Mouse (Mus musculus): ENCODE data around the gene Srsf12. TPM values are rescaled to one million over a fixed set of nuclear protein-coding genes. Genes with fewer than 3 reads are reported as not detected.

Srsf12 gene
- polyA plus RNA-seq, 1 experiment: not detected

DNA sequence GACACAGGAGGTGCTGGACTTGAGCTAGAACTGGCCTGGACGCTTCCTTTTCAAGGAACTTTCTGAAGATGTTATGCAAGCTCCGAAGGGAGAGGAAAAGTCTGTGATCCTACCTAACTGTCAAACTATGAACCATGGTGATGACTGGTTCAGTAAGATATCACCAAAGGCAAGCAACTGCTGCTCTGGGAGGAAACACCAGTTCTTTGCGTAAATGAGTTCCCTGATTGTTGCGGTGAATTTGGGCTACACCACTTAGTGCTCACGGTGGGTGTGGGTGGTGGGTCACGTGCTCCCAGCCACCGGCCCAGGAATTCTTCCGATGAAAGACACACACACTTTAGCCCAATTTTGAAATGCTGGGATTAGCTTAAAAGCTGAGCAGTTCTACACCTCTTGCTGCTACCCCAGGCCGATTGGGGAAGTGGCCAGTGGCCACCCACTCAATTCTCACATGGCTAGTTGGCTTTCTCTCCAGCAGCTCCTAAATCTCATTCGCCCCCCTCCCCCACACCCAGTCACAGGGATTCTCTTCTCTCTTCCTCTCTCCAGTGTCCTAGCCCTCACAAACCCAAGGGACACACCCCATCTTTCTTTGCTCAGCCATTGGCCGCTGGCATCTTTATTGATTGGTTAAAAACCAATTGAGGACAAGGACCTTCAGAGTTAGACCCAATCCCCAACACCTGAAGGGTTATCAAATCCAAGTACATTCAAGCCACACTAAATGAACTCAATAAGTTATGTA, 56.4 kb downstream of the Srsf12 start:
- no peaks in the 10 kb centered on the region for H3K79me3 ChIP-seq (ENCODE audit: low read depth)
- H3K36me3 ChIP-seq (ENCODE audit: control insufficient read depth, insufficient read depth): no peaks in the 10 kb centered on the region
- no peaks in the 10 kb centered on the region for H3K79me2 ChIP-seq (ENCODE audit: control insufficient read depth, insufficient read depth)
- H3K4me3 ChIP-seq (ENCODE audit: insufficient read depth, poor library complexity, severe bottlenecking): no peak overlapping the region
- no peak overlapping the region for H3ac ChIP-seq (ENCODE audit: control insufficient read depth, insufficient read length, low read depth)
- TF ChIP-seq CTCF (IDR thresholded peaks at IDR 0.05; ENCODE audit: control insufficient read depth, insufficient read depth, insufficient read length) (no peak), USF1 (IDR thresholded peaks at IDR 0.05; ENCODE audit: low read depth) (no peak), FOSL1 (IDR thresholded peaks at IDR 0.05; ENCODE audit: insufficient read depth, low read length, poor library complexity, severe bottlenecking) (no peak), MYOG (IDR thresholded peaks at IDR 0.05; ENCODE audit: control insufficient read depth, extremely low read depth, insufficient read length) (no peak), CEBPB (IDR thresholded peaks at IDR 0.05; ENCODE audit: low read depth) (no peak), MYOD1 (IDR thresholded peaks at IDR 0.05; ENCODE audit: control insufficient read depth, insufficient read length, low read depth) (no peak), MAX (IDR thresholded peaks at IDR 0.05) (no peak)
- no peaks in the 10 kb centered on the region for H3K27me3 ChIP-seq (ENCODE audit: control insufficient read depth, insufficient read depth, insufficient read length)

DNA sequence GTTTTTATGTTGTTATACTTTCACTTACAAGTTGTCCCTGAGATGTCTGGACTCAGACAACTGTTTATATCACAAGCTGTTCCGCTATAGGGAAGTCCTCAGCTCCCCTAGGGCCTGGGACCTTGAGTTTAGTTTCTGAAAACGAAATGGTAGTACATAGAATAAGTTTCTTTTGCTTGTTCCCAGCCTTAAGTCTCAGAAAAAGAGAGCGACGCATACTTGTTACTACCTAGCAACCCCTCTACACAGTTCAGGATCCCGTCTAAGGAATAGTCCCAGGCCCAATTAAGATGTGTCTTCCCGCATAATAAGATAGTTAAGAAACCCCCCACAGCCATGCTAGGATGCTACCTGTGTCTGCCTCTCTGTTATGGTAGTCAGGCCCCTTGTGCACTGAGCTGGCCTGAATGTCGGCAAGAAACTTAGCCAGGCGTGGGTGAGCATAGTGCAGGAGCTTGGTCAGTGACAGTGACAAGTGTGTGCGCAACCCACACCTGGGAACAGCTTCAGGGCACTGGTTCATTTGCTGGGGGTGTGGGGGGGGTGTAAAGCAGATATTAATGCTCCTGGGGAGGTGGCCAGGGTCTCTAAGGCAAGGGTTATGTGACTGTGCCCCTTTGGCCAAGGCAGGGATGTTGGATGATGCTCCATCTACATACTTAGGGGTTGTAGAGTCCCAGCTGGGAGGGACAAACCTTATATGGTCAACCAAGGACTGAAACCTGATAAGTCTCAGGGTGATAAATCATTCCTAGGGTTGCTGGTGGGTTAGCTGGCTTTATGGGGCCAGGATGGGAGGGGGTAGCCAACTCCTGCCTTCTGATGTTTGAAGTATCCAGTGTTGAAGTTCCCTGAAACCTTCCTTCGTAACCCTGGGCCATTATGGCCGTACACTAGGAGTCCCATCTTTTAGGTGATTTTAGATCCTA, 61.9 kb downstream of the Srsf12 start:
- Histone ChIP-seq H3K27me3 (ENCODE audit: control insufficient read depth, insufficient read depth, insufficient read length) (no peaks in the 10 kb centered on the region), H3K79me2 (ENCODE audit: control insufficient read depth, insufficient read depth) (no peaks in the 10 kb centered on the region), H3K36me3 (ENCODE audit: control insufficient read depth, insufficient read depth) (no peaks in the 10 kb centered on the region), H3ac (ENCODE audit: control insufficient read depth, insufficient read length, low read depth) (no peak overlapping the region), H3K4me3 (ENCODE audit: insufficient read depth, poor library complexity, severe bottlenecking) (no peak overlapping the region), H3K79me3 (ENCODE audit: low read depth) (no peaks in the 10 kb centered on the region)
- TF ChIP-seq MAX (IDR thresholded peaks at IDR 0.05) (no peak), CEBPB (IDR thresholded peaks at IDR 0.05; ENCODE audit: low read depth) (no peak), MYOG (IDR thresholded peaks at IDR 0.05; ENCODE audit: control insufficient read depth, extremely low read depth, insufficient read length) (no peak)

DNA sequence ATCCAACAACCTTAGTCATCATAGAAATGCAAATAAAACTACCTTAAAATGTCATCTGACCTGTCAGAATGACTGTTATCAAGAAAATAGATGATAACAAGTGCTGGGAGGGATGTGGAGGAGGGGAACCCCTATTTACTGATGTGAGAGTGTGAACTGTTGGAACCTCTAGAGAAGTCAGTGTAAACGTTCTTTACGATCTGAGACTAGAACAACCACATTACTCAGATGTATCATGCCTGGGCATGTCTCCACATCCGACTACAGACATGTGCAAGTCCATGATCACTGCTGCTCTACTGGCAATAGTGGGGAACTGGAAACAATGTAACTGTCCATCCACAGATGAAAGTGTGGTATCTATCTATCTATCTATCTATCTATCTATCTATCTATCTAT, 64.6 kb downstream of the Srsf12 start:
- H3K79me2 ChIP-seq (ENCODE audit: control insufficient read depth, insufficient read depth): no peaks in the 10 kb centered on the region
- no peak overlapping the region for H3K4me3 ChIP-seq (ENCODE audit: insufficient read depth, poor library complexity, severe bottlenecking)
- H3K36me3 ChIP-seq (ENCODE audit: control insufficient read depth, insufficient read depth): no peaks in the 10 kb centered on the region
- no peak overlapping the region for H3ac ChIP-seq (ENCODE audit: control insufficient read depth, insufficient read length, low read depth)
- H3K79me3 ChIP-seq (ENCODE audit: low read depth): no peaks in the 10 kb centered on the region
- TF ChIP-seq MYOD1 (IDR thresholded peaks at IDR 0.05; ENCODE audit: control insufficient read depth, insufficient read length, low read depth) (no peak), FOSL1 (IDR thresholded peaks at IDR 0.05; ENCODE audit: insufficient read depth, low read length, poor library complexity, severe bottlenecking) (no peak), CEBPB (IDR thresholded peaks at IDR 0.05; ENCODE audit: low read depth) (no peak), USF1 (IDR thresholded peaks at IDR 0.05; ENCODE audit: low read depth) (no peak), MAX (IDR thresholded peaks at IDR 0.05) (no peak), CTCF (IDR thresholded peaks at IDR 0.05; ENCODE audit: control insufficient read depth, insufficient read depth, insufficient read length) (no peak), MYOG (IDR thresholded peaks at IDR 0.05; ENCODE audit: control insufficient read depth, extremely low read depth, insufficient read length) (no peak)
- no peaks in the 10 kb centered on the region for H3K27me3 ChIP-seq (ENCODE audit: control insufficient read depth, insufficient read depth, insufficient read length)

DNA sequence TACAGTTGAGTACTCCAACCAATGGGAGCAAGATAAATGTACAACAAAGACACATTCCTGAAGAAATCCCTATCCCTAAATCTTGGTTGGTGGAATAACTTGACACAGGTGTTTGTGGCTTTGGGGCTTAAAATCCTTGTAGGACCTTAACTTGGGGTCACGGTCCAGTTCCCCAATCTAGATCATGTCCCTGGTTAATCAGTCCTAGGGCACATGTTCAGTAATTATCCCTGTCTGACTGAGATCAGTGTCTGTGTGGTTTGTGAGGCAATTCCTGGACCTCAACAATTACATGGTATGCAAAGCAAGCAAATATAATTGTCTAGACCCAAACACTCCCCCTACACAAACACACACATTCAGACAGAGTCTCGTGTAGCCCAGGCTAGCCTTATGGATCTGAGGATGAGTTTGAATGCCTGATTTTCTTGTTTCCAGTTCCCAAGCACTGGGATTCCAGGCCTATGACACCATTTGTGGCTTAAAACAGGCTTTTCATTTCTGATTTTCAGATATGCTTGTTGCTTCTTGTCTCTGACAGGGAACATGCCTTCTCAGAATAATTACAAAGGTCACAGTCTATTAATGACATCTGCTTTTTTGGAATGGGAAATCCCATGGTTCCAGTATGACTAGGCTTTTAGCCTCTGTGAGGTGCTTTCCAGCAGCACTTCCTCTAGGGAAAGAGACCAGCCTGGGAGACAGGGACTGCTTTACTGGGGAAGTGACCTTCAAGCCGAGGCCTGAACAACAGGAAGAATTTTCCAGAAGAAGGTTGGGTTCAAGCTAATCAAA, 73.3 kb downstream of the Srsf12 start:
- no peaks in the 10 kb centered on the region for H3K79me2 ChIP-seq (ENCODE audit: control insufficient read depth, insufficient read depth)
- H3K27me3 ChIP-seq (ENCODE audit: control insufficient read depth, insufficient read depth, insufficient read length): no peaks in the 10 kb centered on the region
- no peak for TF ChIP-seq MYOG (IDR thresholded peaks at IDR 0.05; ENCODE audit: control insufficient read depth, extremely low read depth, insufficient read length)
- TF ChIP-seq MAX (IDR thresholded peaks at IDR 0.05): no peak
- TF ChIP-seq CEBPB (IDR thresholded peaks at IDR 0.05; ENCODE audit: low read depth): no peak
- no peak for TF ChIP-seq CTCF (IDR thresholded peaks at IDR 0.05; ENCODE audit: control insufficient read depth, insufficient read depth, insufficient read length)
- no peak for TF ChIP-seq MYOD1 (IDR thresholded peaks at IDR 0.05; ENCODE audit: control insufficient read depth, insufficient read length, low read depth)
- TF ChIP-seq FOSL1 (IDR thresholded peaks at IDR 0.05; ENCODE audit: insufficient read depth, low read length, poor library complexity, severe bottlenecking): no peak
- no peak for TF ChIP-seq USF1 (IDR thresholded peaks at IDR 0.05; ENCODE audit: low read depth)
- H3K79me3 ChIP-seq (ENCODE audit: low read depth): no peaks in the 10 kb centered on the region
- no peaks in the 10 kb centered on the region for H3K36me3 ChIP-seq (ENCODE audit: control insufficient read depth, insufficient read depth)
- no peak overlapping the region for H3K4me3 ChIP-seq (ENCODE audit: insufficient read depth, poor library complexity, severe bottlenecking)
- H3ac ChIP-seq (ENCODE audit: control insufficient read depth, insufficient read length, low read depth): no peak overlapping the region

Other genes with a start within 250 kb of the Srsf12 start
- 4.9 TPM for gene Rragd, start 226.0 kb upstream of the Srsf12 start, polyA plus RNA-seq (2012; fragmentation: generic; extraction: Trizol)
- 42.7 TPM for gene Ube2j1, start 177.6 kb upstream of the Srsf12 start, polyA plus RNA-seq (2012; fragmentation: generic; extraction: Trizol)
- 0.11 TPM for gene Gabrr2, start 146.0 kb upstream of the Srsf12 start, polyA plus RNA-seq (2012; fragmentation: generic; extraction: Trizol)
- gene Gabrr1, start 76.5 kb upstream of the Srsf12 start, polyA plus RNA-seq (2012; fragmentation: generic; extraction: Trizol): 0.01 TPM
- gene Pm20d2, start 19.3 kb upstream of the Srsf12 start, polyA plus RNA-seq (2012; fragmentation: generic; extraction: Trizol): not detected
- gene Pnrc1, start 81.2 kb downstream of the Srsf12 start, polyA plus RNA-seq (2012; fragmentation: generic; extraction: Trizol): 9.1 TPM
- gene Rngtt, start 101.3 kb downstream of the Srsf12 start, polyA plus RNA-seq (2012; fragmentation: generic; extraction: Trizol): 5.1 TPM

Measured in C2C12 (cell line).